Mouse (Mus musculus) G1E (cell line): ENCODE measurements at regions not wholly inside any gene's neighbourhood (a gene's known extent, or its start where the extent isn't known, plus 50 kb on each side); places are given as distances from the start of the nearest gene placed in this dataset.

ENCODE experiments used
- ATAC-seq: 2 replicates; pipeline ENCODE4 v1.8.0; 2016; ENCODE audit warnings: mild to moderate bottlenecking; ENCODE audit not compliant: insufficient number of reproducible peaks, poor library complexity, low FRiP score, severe bottlenecking; ENCODE audit errors: extremely low read depth
- DNase-seq: peaks from one replicate; pipeline ENCODE4 v3.0.0; 2012; ENCODE audit warnings: low spot score
- H3K27me3 ChIP-seq: 2 replicates; pipeline ENCODE4 v1.6.1; 2012; ENCODE audit warnings: mild to moderate bottlenecking, low read length, inconsistent platforms; ENCODE audit not compliant: insufficient read depth
- H3K36me3 ChIP-seq: replicated peaks from 2 replicates; pipeline ENCODE3; 2012; ENCODE audit warnings: mild to moderate bottlenecking, inconsistent platforms
- H3K4me1 ChIP-seq: 2 replicates; pipeline ENCODE4 v1.6.1; 2012; ENCODE audit warnings: low read depth, low read length, inconsistent platforms, mixed read lengths; ENCODE audit not compliant: insufficient read depth
- H3K4me3 ChIP-seq: 2 replicates; pipeline ENCODE4 v1.5.1; 2012; ENCODE audit warnings: low read depth, mild to moderate bottlenecking, inconsistent platforms, low read length, moderate library complexity, mixed read lengths
- H3K9me3 ChIP-seq: replicated peaks from 2 replicates; pipeline ENCODE4 v1.6.1; 2012; ENCODE audit warnings: inconsistent platforms
- CTCF ChIP-seq: IDR thresholded peaks from 2 replicates; pipeline ENCODE4 v1.5.1; 2012; ENCODE audit warnings: low read depth, low read length, inconsistent platforms, mixed read lengths
- GATA1 ChIP-seq: IDR thresholded peaks from 2 replicates; pipeline ENCODE4 v1.6.1; 2012; ENCODE audit warnings: borderline replicate concordance, low read length, inconsistent platforms, mixed read lengths
- GATA2 ChIP-seq: IDR thresholded peaks from 2 replicates; pipeline ENCODE4 v1.6.1; 2012; ENCODE audit warnings: low read depth, low read length, inconsistent platforms, borderline replicate concordance
- POLR2AphosphoS5 ChIP-seq: IDR thresholded peaks from 2 replicates; pipeline ENCODE4 v1.6.1; 2012; ENCODE audit warnings: low read depth, low read length, inconsistent platforms; ENCODE audit not compliant: insufficient replicate concordance
- TAL1 ChIP-seq: conservative IDR thresholded peaks from 2 replicates; pipeline ENCODE4 v1.6.1; 2012; ENCODE audit warnings: low read depth, low read length, inconsistent platforms, mixed read lengths

DNA sequence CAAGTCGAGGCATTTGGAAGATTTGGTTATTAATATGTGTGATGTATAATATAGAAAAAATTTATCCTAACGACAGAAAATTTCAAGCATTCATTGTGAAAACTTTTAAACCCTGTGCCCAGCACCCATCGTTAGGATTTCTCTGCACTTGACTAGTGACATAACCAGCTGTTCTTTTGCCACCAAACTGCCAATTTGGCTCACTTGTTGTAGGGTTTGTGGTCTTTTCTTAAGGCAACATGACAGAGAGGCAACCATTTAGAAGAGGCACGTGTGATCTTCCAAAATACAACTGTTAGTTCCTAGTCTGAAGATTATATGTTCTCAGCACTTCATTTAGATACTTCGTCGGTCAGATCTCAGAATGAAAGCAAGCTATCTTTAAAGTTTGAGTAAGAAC, 203.8 kb downstream of the Ankrd50 start:
- Histone ChIP-seq H3K4me3 (no peak overlapping the region), H3K9me3 (no peaks in the 10 kb centered on the region), H3K4me1 (no peaks in the 10 kb centered on the region), H3K36me3 (no peaks in the 10 kb centered on the region), H3K27me3 (no peaks in the 10 kb centered on the region)
- ATAC-seq: no peak
- TF ChIP-seq CTCF (no peak), TAL1 (no peak), POLR2AphosphoS5 (no peak), GATA1 (no peak), GATA2 (no peak)
- DNase-seq: no peak

DNA sequence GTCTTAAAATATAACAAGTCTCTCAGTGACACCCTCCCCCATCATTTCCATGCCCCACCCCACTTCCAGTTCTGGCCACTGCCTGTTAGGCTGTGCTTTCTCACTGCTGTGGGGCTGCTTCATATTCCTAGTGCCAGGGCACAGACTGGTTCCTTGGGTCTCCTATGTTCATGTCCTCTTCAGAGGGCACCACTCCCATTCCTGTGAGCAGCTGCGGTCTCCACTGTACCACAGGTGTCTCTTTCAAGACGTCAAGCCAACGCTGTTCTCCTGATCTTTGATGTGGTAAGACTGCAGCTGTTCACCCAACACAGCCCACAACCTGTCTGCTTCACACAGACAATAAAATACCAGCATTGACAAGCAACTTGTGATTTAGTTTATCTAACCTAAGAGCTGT, 204.5 kb downstream of the Ankrd50 start:
- no peaks in the 10 kb centered on the region for H3K9me3 ChIP-seq
- H3K4me1 ChIP-seq: no peaks in the 10 kb centered on the region
- TF ChIP-seq TAL1 (no peak), GATA2 (no peak), POLR2AphosphoS5 (no peak), CTCF (no peak), GATA1 (no peak)
- DNase-seq (no peak), ATAC-seq (no peak)
- H3K27me3 ChIP-seq: no peaks in the 10 kb centered on the region
- no peak overlapping the region for H3K4me3 ChIP-seq
- H3K36me3 ChIP-seq: no peaks in the 10 kb centered on the region

GRCm38 (mm10) chr3:38276948-38277504, 207.6 kb downstream of the Ankrd50 start:
- TF ChIP-seq POLR2AphosphoS5: no peak
- no peak for TF ChIP-seq TAL1
- TF ChIP-seq CTCF: no peak
- TF ChIP-seq GATA1: no peak
- TF ChIP-seq GATA2: no peak
- Histone ChIP-seq H3K4me1 (no peaks in the 10 kb centered on the region), H3K27me3 (no peaks in the 10 kb centered on the region), H3K36me3 (no peaks in the 10 kb centered on the region), H3K4me3 (no peak overlapping the region), H3K9me3 (no peaks in the 10 kb centered on the region)
- no peak for ATAC-seq
- no peak for DNase-seq

DNA sequence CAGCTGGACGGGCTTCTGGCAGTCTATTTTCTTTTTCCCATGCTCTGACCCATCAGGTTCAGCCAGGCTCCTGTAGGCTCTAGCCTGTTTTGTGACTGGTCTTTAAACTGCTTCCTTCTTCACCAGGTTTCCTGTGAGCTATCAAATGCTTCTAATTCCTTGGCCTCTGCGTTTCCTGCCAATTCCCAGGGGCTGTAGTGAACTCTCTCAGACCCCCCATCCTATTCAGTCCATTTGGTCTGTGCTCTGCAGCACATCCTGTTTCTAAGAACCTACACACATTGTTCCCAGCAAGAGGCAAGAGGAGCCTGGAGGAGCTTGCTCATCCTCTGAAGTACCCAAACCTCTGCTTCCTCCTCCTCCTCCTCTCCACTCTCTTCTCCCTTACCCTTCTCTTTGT, 209.3 kb downstream of the Ankrd50 start:
- H3K27me3 ChIP-seq: no peaks in the 10 kb centered on the region
- no peak for ATAC-seq
- H3K4me3 ChIP-seq: no peak overlapping the region
- no peak for DNase-seq
- no peaks in the 10 kb centered on the region for H3K4me1 ChIP-seq
- TF ChIP-seq GATA2 (no peak), GATA1 (no peak), POLR2AphosphoS5 (no peak), TAL1 (no peak), CTCF (no peak)
- H3K9me3 ChIP-seq: no peaks in the 10 kb centered on the region
- no peaks in the 10 kb centered on the region for H3K36me3 ChIP-seq

GRCm38 (mm10) chr3:38270742-38271141, 213.9 kb downstream of the Ankrd50 start:
- H3K9me3 ChIP-seq: no peaks in the 10 kb centered on the region
- ATAC-seq: no peak
- no peaks in the 10 kb centered on the region for H3K36me3 ChIP-seq
- H3K27me3 ChIP-seq: no peaks in the 10 kb centered on the region
- H3K4me3 ChIP-seq: no peak overlapping the region
- no peak for TF ChIP-seq GATA2
- TF ChIP-seq GATA1: no peak
- TF ChIP-seq TAL1: no peak
- TF ChIP-seq CTCF: no peak
- TF ChIP-seq POLR2AphosphoS5: no peak
- DNase-seq: no peak
- H3K4me1 ChIP-seq: no peaks in the 10 kb centered on the region

DNA sequence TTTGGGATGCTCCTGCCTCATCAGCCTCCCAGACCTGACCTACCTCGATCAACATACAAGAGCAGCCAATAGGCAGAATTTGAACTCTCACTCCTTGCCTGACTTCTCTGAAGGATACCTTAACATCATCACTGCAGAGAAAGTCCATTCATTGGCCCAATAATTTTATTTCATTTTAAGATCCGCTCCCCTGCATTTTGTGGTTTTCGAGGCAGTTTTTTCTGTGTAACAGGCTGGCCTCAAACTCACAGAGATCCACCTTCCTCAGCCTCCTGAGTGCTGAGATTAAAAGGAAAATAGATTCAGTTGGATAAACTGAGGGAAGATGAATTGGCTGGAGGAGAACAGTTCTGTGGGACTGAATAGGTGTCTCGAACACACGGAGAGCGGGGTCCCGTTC, 216.4 kb downstream of the Ankrd50 start:
- H3K4me1 ChIP-seq: no peaks in the 10 kb centered on the region
- no peak overlapping the region for H3K4me3 ChIP-seq
- no peaks in the 10 kb centered on the region for H3K27me3 ChIP-seq
- DNase-seq (no peak), ATAC-seq (no peak)
- no peak for TF ChIP-seq POLR2AphosphoS5
- no peak for TF ChIP-seq GATA2
- TF ChIP-seq TAL1: no peak
- TF ChIP-seq GATA1: no peak
- no peak for TF ChIP-seq CTCF
- H3K36me3 ChIP-seq: no peaks in the 10 kb centered on the region
- H3K9me3 ChIP-seq: no peaks in the 10 kb centered on the region
